7 mouse cellular contexts compared by ENCODE assay signal in genomic region chr2:158139628-158140027, GRCm38 (mm10). TPM values are rescaled to one million over a fixed set of nuclear protein-coding genes. Genes with fewer than 3 reads are reported as not detected.
DNase-seq lines count a peak whose midpoint lies in the region; ATAC-seq lines count a peak whose summit lies in the region.

No protein-coding gene starts in this region.

- H3K27ac ChIP-seq in forebrain, embryonic 14.5 days (ENCODE audit: low read depth, low read length): peak overlapping the region; percentile 35; the same call in 1 of the 2 replicates
- H3K27ac ChIP-seq in heart, embryonic 15.5 days: peak overlapping the region; percentile 98
- H3K27ac ChIP-seq in limb, embryonic 13.5 days: peak overlapping the region; percentile 59; the same call in 1 of the 2 replicates
- H3K27ac ChIP-seq in neural tube, embryonic 15.5 days (replicated peaks): peak overlapping the region; percentile 66

- no peaks in the 10 kb centered on the region for H3K36me3 ChIP-seq in forebrain, embryonic 14.5 days (ENCODE audit: control insufficient read depth, insufficient read depth, low read length)
- H3K36me3 ChIP-seq in heart, embryonic 15.5 days: peaks cover 30% of the 10 kb centered on the region
- no peaks in the 10 kb centered on the region for H3K36me3 ChIP-seq in limb, embryonic 13.5 days
- H3K36me3 ChIP-seq in neural tube, embryonic 15.5 days: no peaks in the 10 kb centered on the region

- no peak overlapping the region for H3K4me2 ChIP-seq in forebrain, embryonic 14.5 days (ENCODE audit: low read length)
- peak overlapping the region; percentile 41 for H3K4me2 ChIP-seq in heart, embryonic 15.5 days
- H3K4me2 ChIP-seq in limb, embryonic 13.5 days (replicated peaks): no peak overlapping the region
- H3K4me2 ChIP-seq in neural tube, embryonic 15.5 days: no peak overlapping the region

- H3K4me1 ChIP-seq in forebrain, embryonic 14.5 days (ENCODE audit: control insufficient read depth, insufficient read depth, low read length): peaks cover 4% of the 10 kb centered on the region; the same call in 1 of the 2 replicates
- peaks cover 85% of the 10 kb centered on the region for H3K4me1 ChIP-seq in heart, embryonic 15.5 days (replicated peaks)
- peaks cover 40% of the 10 kb centered on the region for H3K4me1 ChIP-seq in limb, embryonic 13.5 days
- peaks cover 39% of the 10 kb centered on the region for H3K4me1 ChIP-seq in neural tube, embryonic 15.5 days

- H3K9ac ChIP-seq in forebrain, embryonic 14.5 days (ENCODE audit: low read length): no peak overlapping the region
- H3K9ac ChIP-seq in heart, embryonic 15.5 days: peak overlapping the region; percentile 51
- 0 out of 2 replicates have a peak overlapping the region, but pooled peaks have one; percentile 9 for H3K9ac ChIP-seq in limb, embryonic 13.5 days
- no peak overlapping the region for H3K9ac ChIP-seq in neural tube, embryonic 15.5 days (replicated peaks)

- no peak overlapping the region for H3K4me3 ChIP-seq in forebrain, embryonic 14.5 days (ENCODE audit: low read depth, low read length)
- no peak overlapping the region for H3K4me3 ChIP-seq in heart, embryonic 15.5 days
- no peak overlapping the region for H3K4me3 ChIP-seq in limb, embryonic 13.5 days
- no peak overlapping the region for H3K4me3 ChIP-seq in neural tube, embryonic 15.5 days (replicated peaks)

- DNase-seq in right cerebral cortex, adult 2 months (ENCODE audit: low spot score in 2 of 2): peak; percentile 35 to 42
- DNase-seq in right cerebral cortex, postnatal 25 days: no peak
- peak; percentile 87 for DNase-seq in forebrain, embryonic 14.5 days (ENCODE audit: low spot score)
- DNase-seq in cerebellum, adult 9-11 months: no peak

- 24% methylated on average over 7 of the region's 7 CpGs for WGBS in forebrain, embryonic 14.5 days
- 22% methylated on average over 7 of the region's 7 CpGs for WGBS in heart, embryonic 15.5 days
- 38% methylated on average over 7 of the region's 7 CpGs for WGBS in limb, embryonic 13.5 days
- 29% methylated on average over 7 of the region's 7 CpGs for WGBS in neural tube, embryonic 15.5 days

- H3K27me3 ChIP-seq in forebrain, embryonic 14.5 days (replicated peaks; ENCODE audit: control insufficient read depth, insufficient read depth, low read length): no peaks in the 10 kb centered on the region
- H3K27me3 ChIP-seq in heart, embryonic 15.5 days: no peaks in the 10 kb centered on the region
- 0 out of 2 replicates have a peak, but pooled peaks cover 6% of the 10 kb centered on the region for H3K27me3 ChIP-seq in limb, embryonic 13.5 days
- no peaks in the 10 kb centered on the region for H3K27me3 ChIP-seq in neural tube, embryonic 15.5 days (replicated peaks)

- no peaks in the 10 kb centered on the region for H3K9me3 ChIP-seq in forebrain, embryonic 14.5 days (replicated peaks; ENCODE audit: control insufficient read depth, low read length)
- no peaks in the 10 kb centered on the region for H3K9me3 ChIP-seq in heart, embryonic 15.5 days (replicated peaks)
- no peaks in the 10 kb centered on the region for H3K9me3 ChIP-seq in limb, embryonic 13.5 days
- no peaks in the 10 kb centered on the region for H3K9me3 ChIP-seq in neural tube, embryonic 15.5 days (replicated peaks)

- peak; percentile 86 for ATAC-seq in forebrain, embryonic 14.5 days
- peak; percentile 89 for ATAC-seq in heart, embryonic 15.5 days (replicated peaks; ENCODE audit: insufficient number of reproducible peaks, insufficient read depth, low FRiP score, low read depth)
- peak; percentile 77 for ATAC-seq in limb, embryonic 13.5 days (ENCODE audit: low FRiP score, low read depth)
- peak; percentile 80; the same call in 1 of the 2 replicates for ATAC-seq in neural tube, embryonic 15.5 days (ENCODE audit: low FRiP score)

RNA-seq across cellular contexts. Expression of gene Tgm2, which starts 6.6 kb away (rescaled TPM):
- polyA plus RNA-seq in forebrain, embryonic 14.5 days (2014; fragmentation: Nextera tagmentation; extraction: Ambion mirVana): 5.0 and 7.0 TPM in 2 replicates
- 208 and 228 TPM in 2 replicates for polyA plus RNA-seq in heart, embryonic 15.5 days (2015; fragmentation: Nextera tagmentation; extraction: Ambion mirVana)
- polyA plus RNA-seq in limb, embryonic 13.5 days (2015; fragmentation: Nextera tagmentation; extraction: Ambion mirVana): 6.2 and 7.5 TPM in 2 replicates
- 7.8 and 13.9 TPM in 2 replicates for polyA plus RNA-seq in neural tube, embryonic 15.5 days (2015; fragmentation: Nextera tagmentation; extraction: Ambion mirVana)

Comparison
In these comparisons a context has a peak if more than half of its experiments do, and no peak if none do; other contexts are left out.
1. DNase-seq: peak in right cerebral cortex, adult 2 months (2 of 2) and forebrain, embryonic 14.5 days (single experiment); none in right cerebral cortex, postnatal 25 days (single experiment) and cerebellum, adult 9-11 months (single experiment).
2. H3K27ac ChIP-seq: peak in every context shown above with its lines; median percentile 98 in heart, embryonic 15.5 days; 66 in neural tube, embryonic 15.5 days; 59 in limb, embryonic 13.5 days; 35 in forebrain, embryonic 14.5 days.
3. H3K9ac ChIP-seq: peak in heart, embryonic 15.5 days (single experiment) and limb, embryonic 13.5 days (single experiment); none in forebrain, embryonic 14.5 days (single experiment) and neural tube, embryonic 15.5 days (single experiment).
4. RNA of gene Tgm2, which starts 6.6 kb away (polyA plus RNA-seq): 208 to 228 TPM in heart, embryonic 15.5 days; 7.8 to 13.9 TPM in neural tube, embryonic 15.5 days, 6.2 to 7.5 TPM in limb, embryonic 13.5 days and 5.0 to 7.0 TPM in forebrain, embryonic 14.5 days; every median in the first group is over 10 times any median in the second.
5. Peak in every context shown above with its lines, with median percentiles within 50 percentile points of each other: ATAC-seq.